Mouse (Mus musculus) adrenal gland, postnatal 36 days (tissue): ENCODE measurements at regions not wholly inside any gene's neighbourhood (a gene's known extent, or its start where the extent isn't known, plus 50 kb on each side); places are given as distances from the start of the nearest gene placed in this dataset.

Experiments
- DNase-seq, 2 experiments: peaks; one replicate each; pipeline ENCODE4 v3.0.0; 2021; ENCODE audit warnings: mixed read lengths in 1 of 2

GRCm38 (mm10) chr1:88575917-88576669 is 66.2 kb upstream of the Glrp1 start:
- peak in 1 of 2 experiments; percentile 25 for DNase-seq

- no peak for DNase-seq
Observed at GRCm38 (mm10) chr1:88575291-88575690, 65.4 kb upstream of the Glrp1 start.

GRCm38 (mm10) chr1:88572161-88572560 is 62.3 kb upstream of the Glrp1 start:
- no peak for DNase-seq

GRCm38 (mm10) chr1:88568447-88569053 is 58.7 kb upstream of the Glrp1 start:
- DNase-seq, result no peak

GRCm38 (mm10) chr1:88567198-88567597 is 57.3 kb upstream of the Glrp1 start:
- DNase-seq, result no peak

- no peak for DNase-seq
Observed at GRCm38 (mm10) chr1:88566426-88566825, 56.6 kb upstream of the Glrp1 start.

GRCm38 (mm10) chr1:88564825-88565224 is 55.0 kb upstream of the Glrp1 start:
- DNase-seq, result no peak

GRCm38 (mm10) chr1:88562361-88562760 is 52.5 kb upstream of the Glrp1 start:
- DNase-seq, result peak; percentile 91 to 93

GRCm38 (mm10) chr1:88560771-88561170 is 50.9 kb upstream of the Glrp1 start:
- DNase-seq, result peak in 1 of 2 experiments; percentile 15
